Mouse (Mus musculus): ENCODE data around the gene Slc22a26. TPM values are rescaled to one million over a fixed set of nuclear protein-coding genes. Genes with fewer than 3 reads are reported as not detected.
"Not testable (repeated sequence)": the region's sequence is repeated elsewhere in the genome, so short reads cannot be mapped to it uniquely, and the experiment has no call there.

Gene Slc22a26
- polyA plus RNA-seq (2012; rRNA removed) = not detected in 2 replicates

GRCm38 (mm10) chr19:7802571-7802970, at the start of gene Slc22a26:
Slc22a26 (minus strand) TSS chr19:7802667.
- Histone ChIP-seq H3K4me1 (ENCODE audit: control insufficient read depth, insufficient read depth, insufficient read length) (no peaks in the 10 kb centered on the region), H3K36me3 (ENCODE audit: control insufficient read depth, insufficient read depth, low read length) (no peaks in the 10 kb centered on the region), H3K4me3 (ENCODE audit: extremely low read depth, insufficient read depth, insufficient read length) (no peak within 1 kb of the TSS), H3K27ac (ENCODE audit: insufficient read depth, low read length) (no peak within 1 kb of the TSS), H3K27me3 (ENCODE audit: control insufficient read depth, insufficient read depth, low read length) (no peaks in the 10 kb centered on the region)
- DNase-seq (ENCODE audit: low read depth in 1 of 2, low spot score in 2 of 2) = no peak
- no peak for TF ChIP-seq CTCF (IDR thresholded peaks at IDR 0.05; ENCODE audit: extremely low read depth, insufficient read depth, insufficient read length, insufficient replicate concordance)
- no peak for TF ChIP-seq POLR2A (IDR thresholded peaks at IDR 0.05; ENCODE audit: low read depth, low read length)
- WGBS = 77% methylated on average over 1 of the region's 1 CpGs

GRCm38 (mm10) chr19:7829851-7830250, 27.4 kb upstream of the Slc22a26 start:
- DNase-seq (ENCODE audit: low read depth in 1 of 2, low spot score in 2 of 2) = no peak
- H3K27ac ChIP-seq (ENCODE audit: insufficient read depth, low read length) = no peak overlapping the region
- TF ChIP-seq POLR2A (IDR thresholded peaks at IDR 0.05; ENCODE audit: low read depth, low read length) (no peak), CTCF (IDR thresholded peaks at IDR 0.05; ENCODE audit: extremely low read depth, insufficient read depth, insufficient read length, insufficient replicate concordance) (no peak)
- H3K36me3 ChIP-seq (ENCODE audit: control insufficient read depth, insufficient read depth, low read length) = no peaks in the 10 kb centered on the region
- H3K4me3 ChIP-seq (ENCODE audit: extremely low read depth, insufficient read depth, insufficient read length) = no peak overlapping the region
- H3K4me1 ChIP-seq (ENCODE audit: control insufficient read depth, insufficient read depth, insufficient read length) = no peaks in the 10 kb centered on the region
- no peaks in the 10 kb centered on the region for H3K27me3 ChIP-seq (ENCODE audit: control insufficient read depth, insufficient read depth, low read length)
- WGBS = 75% methylated on average over 2 of the region's 2 CpGs

DNA sequence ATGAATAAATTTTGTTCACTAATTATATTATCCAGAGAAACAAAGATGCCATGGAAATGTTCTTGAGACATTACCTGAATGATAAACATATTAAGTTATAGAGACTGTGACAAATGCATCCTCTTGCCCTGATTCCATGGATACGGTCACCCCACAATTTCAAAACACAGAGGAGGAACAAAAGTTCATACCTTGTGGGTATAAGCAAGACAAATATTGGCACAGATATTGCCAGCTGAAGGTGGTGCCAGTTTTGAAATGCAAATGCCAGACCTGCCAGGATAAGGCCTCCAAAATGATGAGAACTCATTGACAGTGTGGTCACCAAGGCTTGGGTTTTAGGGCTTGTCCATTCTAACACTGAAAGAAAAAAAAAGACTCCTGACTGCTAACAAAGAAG, 11.9 kb downstream of the Slc22a26 start:
- Histone ChIP-seq H3K4me1 (ENCODE audit: control insufficient read depth, insufficient read depth, insufficient read length) (no peaks in the 10 kb centered on the region), H3K4me3 (ENCODE audit: extremely low read depth, insufficient read depth, insufficient read length) (no peak overlapping the region), H3K36me3 (ENCODE audit: control insufficient read depth, insufficient read depth, low read length) (no peaks in the 10 kb centered on the region), H3K27ac (ENCODE audit: insufficient read depth, low read length) (no peak overlapping the region), H3K27me3 (ENCODE audit: control insufficient read depth, insufficient read depth, low read length) (no peaks in the 10 kb centered on the region)
- no peak for DNase-seq (ENCODE audit: low read depth in 1 of 2, low spot score in 2 of 2)
- 92% methylated on average over 1 of the region's 1 CpGs for whole genome bisulfite sequencing
- TF ChIP-seq CTCF (IDR thresholded peaks at IDR 0.05; ENCODE audit: extremely low read depth, insufficient read depth, insufficient read length, insufficient replicate concordance) (no peak), POLR2A (IDR thresholded peaks at IDR 0.05; ENCODE audit: low read depth, low read length) (no peak)

GRCm38 (mm10) chr19:7775306-7775705, 27.2 kb downstream of the Slc22a26 start:
- 79% methylated on average over 4 of the region's 4 CpGs for WGBS
- DNase-seq (ENCODE audit: low read depth in 1 of 2, low spot score in 2 of 2) = no peak
- Histone ChIP-seq H3K4me1 (ENCODE audit: control insufficient read depth, insufficient read depth, insufficient read length) (no peaks in the 10 kb centered on the region), H3K27me3 (ENCODE audit: control insufficient read depth, insufficient read depth, low read length) (no peaks in the 10 kb centered on the region), H3K27ac (ENCODE audit: insufficient read depth, low read length) (no peak overlapping the region), H3K36me3 (ENCODE audit: control insufficient read depth, insufficient read depth, low read length) (no peaks in the 10 kb centered on the region), H3K4me3 (ENCODE audit: extremely low read depth, insufficient read depth, insufficient read length) (no peak overlapping the region)
- no peak for TF ChIP-seq POLR2A (IDR thresholded peaks at IDR 0.05; ENCODE audit: low read depth, low read length)
- no peak for TF ChIP-seq CTCF (IDR thresholded peaks at IDR 0.05; ENCODE audit: extremely low read depth, insufficient read depth, insufficient read length, insufficient replicate concordance)

- Histone ChIP-seq H3K27ac (ENCODE audit: insufficient read depth, low read length) (no peak overlapping the region), H3K4me1 (ENCODE audit: control insufficient read depth, insufficient read depth, insufficient read length) (no peaks in the 10 kb centered on the region), H3K4me3 (ENCODE audit: extremely low read depth, insufficient read depth, insufficient read length) (no peak overlapping the region), H3K27me3 (ENCODE audit: control insufficient read depth, insufficient read depth, low read length) (no peaks in the 10 kb centered on the region), H3K36me3 (ENCODE audit: control insufficient read depth, insufficient read depth, low read length) (no peaks in the 10 kb centered on the region)
- DNase-seq (ENCODE audit: low read depth in 1 of 2, low spot score in 2 of 2) = no peak
- TF ChIP-seq CTCF (IDR thresholded peaks at IDR 0.05; ENCODE audit: extremely low read depth, insufficient read depth, insufficient read length, insufficient replicate concordance) (no peak), POLR2A (IDR thresholded peaks at IDR 0.05; ENCODE audit: low read depth, low read length) (no peak)
- 88% methylated on average over 2 of the region's 2 CpGs for WGBS
These were observed 36.3 kb downstream of the Slc22a26 start for GRCm38 (mm10) chr19:7766124-7766523.

DNA sequence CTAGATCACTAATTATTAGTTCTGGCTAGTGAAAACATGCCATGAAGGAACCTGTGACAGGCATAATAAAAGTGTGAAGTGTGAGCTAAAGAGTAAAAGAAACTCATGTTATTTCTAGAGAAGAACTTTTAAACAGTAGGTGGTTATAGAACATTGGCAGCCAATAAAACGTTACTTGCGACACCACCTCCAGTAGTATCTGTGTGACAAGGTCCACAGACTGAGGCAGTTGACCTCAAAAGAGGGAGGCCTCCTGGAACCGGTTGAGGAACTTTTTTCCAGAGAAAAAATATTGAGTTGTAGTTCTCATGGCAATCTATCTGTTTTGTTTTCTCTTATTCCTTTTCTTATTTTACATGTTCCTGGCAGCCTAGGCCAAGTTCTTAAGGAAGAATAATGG, 36.9 kb downstream of the Slc22a26 start:
- no peaks in the 10 kb centered on the region for H3K36me3 ChIP-seq (ENCODE audit: control insufficient read depth, insufficient read depth, low read length)
- 87% methylated on average over 3 of the region's 3 CpGs for WGBS
- H3K27ac ChIP-seq (ENCODE audit: insufficient read depth, low read length) = no peak overlapping the region
- H3K4me3 ChIP-seq (ENCODE audit: extremely low read depth, insufficient read depth, insufficient read length) = no peak overlapping the region
- H3K27me3 ChIP-seq (ENCODE audit: control insufficient read depth, insufficient read depth, low read length) = no peaks in the 10 kb centered on the region
- DNase-seq (ENCODE audit: low read depth in 1 of 2, low spot score in 2 of 2) = no peak
- TF ChIP-seq CTCF (IDR thresholded peaks at IDR 0.05; ENCODE audit: extremely low read depth, insufficient read depth, insufficient read length, insufficient replicate concordance) = no peak
- TF ChIP-seq POLR2A (IDR thresholded peaks at IDR 0.05; ENCODE audit: low read depth, low read length) = no peak
- H3K4me1 ChIP-seq (ENCODE audit: control insufficient read depth, insufficient read depth, insufficient read length) = no peaks in the 10 kb centered on the region

DNA sequence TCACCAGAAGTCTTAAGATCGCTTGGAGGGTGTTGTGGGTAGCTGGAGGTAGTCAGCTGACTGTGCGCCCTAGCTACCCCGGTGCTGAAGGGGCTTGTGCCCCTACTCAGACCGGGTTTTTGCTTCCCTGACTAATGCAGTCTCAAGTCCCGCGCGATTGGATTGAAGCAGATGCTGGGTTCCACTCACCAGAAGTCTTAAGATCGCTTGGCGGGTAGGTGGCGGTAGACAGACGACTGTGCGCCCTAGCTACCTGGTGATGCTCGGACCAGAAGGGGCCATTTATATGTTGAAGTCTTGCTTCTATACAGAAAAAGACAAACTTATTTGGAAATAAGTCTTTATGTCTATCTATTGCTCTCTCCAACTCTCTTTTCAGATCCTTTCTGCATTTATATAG, 49.1 kb downstream of the Slc22a26 start:
- WGBS = 71% methylated on average over 13 of the region's 13 CpGs
- H3K27me3 ChIP-seq (ENCODE audit: control insufficient read depth, insufficient read depth, low read length) = not testable (repeated sequence)

More for the DNA sequence above, 49.1 kb downstream of the Slc22a26 start:
- not testable (repeated sequence) for H3K4me1 ChIP-seq (ENCODE audit: control insufficient read depth, insufficient read depth, insufficient read length); DNase-seq (ENCODE audit: low read depth in 1 of 2, low spot score in 2 of 2); H3K36me3 ChIP-seq (ENCODE audit: control insufficient read depth, insufficient read depth, low read length); H3K4me3 ChIP-seq (ENCODE audit: extremely low read depth, insufficient read depth, insufficient read length); H3K27ac ChIP-seq (ENCODE audit: insufficient read depth, low read length)

Other genes with a start within 250 kb of the Slc22a26 start
- 15.2 and 17.2 TPM in 2 replicates for gene Pla2g16, start 245.2 kb downstream of the Slc22a26 start, polyA plus RNA-seq (2012; rRNA removed)
- 0.14 and 0.35 TPM in 2 replicates for gene Lgals12, start 195.5 kb downstream of the Slc22a26 start, polyA plus RNA-seq (2012; rRNA removed)
- not detected in 2 replicates for gene Hrasls5, start 190.1 kb downstream of the Slc22a26 start, polyA plus RNA-seq (2012; rRNA removed)
- not detected in 2 replicates for gene Slc22a19, start 91.4 kb downstream of the Slc22a26 start, polyA plus RNA-seq (2012; rRNA removed)
- gene Slc22a27, start 163.4 kb upstream of the Slc22a26 start, polyA plus RNA-seq (2012; rRNA removed) = not detected in 2 replicates

Data from spleen, adult 2 months (tissue).